Mouse (Mus musculus): ENCODE measurements around the gene Gng13.

DNA sequence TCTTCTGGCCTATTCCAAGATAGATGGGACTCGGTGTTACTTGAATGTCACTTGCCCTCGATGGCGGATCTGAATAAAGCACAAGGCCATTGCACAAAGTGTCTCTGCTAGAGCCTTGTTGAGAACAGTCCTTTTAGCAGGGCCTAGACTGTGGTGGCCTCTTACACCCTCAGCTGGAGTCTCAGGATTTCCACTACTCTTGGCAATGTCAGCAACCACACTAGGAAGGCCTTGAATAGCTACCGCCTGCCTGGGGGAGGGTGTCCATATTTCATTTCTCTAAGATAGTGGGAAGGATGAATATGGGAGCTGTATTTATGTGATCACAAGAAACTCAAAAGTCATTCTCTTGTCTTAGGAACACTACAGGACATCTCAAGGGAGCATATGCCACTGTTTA is 31.3 kb downstream of the Gng13 start:
- TF ChIP-seq CTCF (IDR thresholded peaks at IDR 0.05; ENCODE audit: low read depth): no peak
- TF ChIP-seq EP300 (IDR thresholded peaks at IDR 0.05; ENCODE audit: low read depth): no peak

Measured in heart, postnatal 0 days (tissue).